Mouse (Mus musculus) kidney, adult 10 weeks (tissue): ENCODE measurements around the gene Slc17a4. TPM values are rescaled to one million over a fixed set of nuclear protein-coding genes. Genes with fewer than 3 reads are reported as not detected.

Experiments used
- polyA plus RNA-seq: library from polyadenylated mRNA; stranded (reverse); fragments of 350-450 nt; fragmentation: Illumina TruSeq; extraction: RNeasy Lipid Tissue Mini Kit (QIAGEN cat#74804); gene quantifications from one replicate; pipeline ENCODE4 v1.2.3, GENCODE M21; 2014; ENCODE audit warnings: low read depth, low replicate concordance

Slc17a4 gene
- 3.4 TPM for polyA plus RNA-seq

GRCm38 (mm10) chr13:23914376-23915167 lies at the start of gene Slc17a4:
Gene Slc17a4 (minus strand): TSS chr13:23915009.

GRCm38 (mm10) chr13:23934211-23934520 lies 19.4 kb upstream of the Slc17a4 start, which contains the start of gene Hist1h2aa:
Gene Hist1h2aa (plus strand): TSS chr13:23934462.

DNA sequence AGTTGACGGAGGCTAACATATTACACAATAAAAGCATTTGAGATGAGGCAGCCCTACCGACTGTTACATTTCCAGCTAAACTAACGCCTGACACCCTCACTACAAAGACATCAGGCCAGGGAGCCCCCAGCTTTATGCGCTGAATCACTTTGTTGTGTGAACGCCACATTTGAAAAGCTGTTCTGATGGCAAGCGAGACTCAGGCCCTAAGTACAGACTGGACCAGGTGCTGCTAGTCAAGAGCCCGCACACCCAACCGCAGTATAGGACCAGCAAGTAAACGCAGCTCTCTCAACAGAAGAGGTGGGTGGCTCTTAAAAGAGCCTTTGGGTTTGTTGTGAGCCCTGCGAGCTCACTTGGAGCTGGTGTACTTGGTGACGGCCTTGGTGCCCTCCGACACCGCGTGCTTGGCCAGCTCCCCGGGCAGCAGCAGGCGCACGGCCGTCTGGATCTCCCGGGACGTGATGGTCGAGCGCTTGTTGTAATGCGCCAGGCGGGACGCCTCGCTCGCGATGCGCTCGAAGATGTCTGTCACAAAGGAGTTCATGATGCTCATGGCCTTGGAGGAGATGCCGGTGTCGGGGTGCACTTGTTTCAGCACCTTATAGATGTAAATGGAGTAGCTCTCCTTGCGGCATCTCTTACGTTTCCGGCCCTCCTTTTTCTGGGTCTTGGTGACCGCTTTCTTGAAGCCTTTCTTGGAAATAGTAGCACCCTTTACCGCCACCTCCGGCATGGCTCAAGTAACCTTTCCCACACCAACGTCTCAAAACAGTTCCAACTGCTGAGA lies 18.8 kb upstream of the Slc17a4 start, which contains the start of gene Hist1h2ba:
Gene Hist1h2ba, minus strand, starts transcription at position 736 of the 790 bp plus-strand sequence.

DNA sequence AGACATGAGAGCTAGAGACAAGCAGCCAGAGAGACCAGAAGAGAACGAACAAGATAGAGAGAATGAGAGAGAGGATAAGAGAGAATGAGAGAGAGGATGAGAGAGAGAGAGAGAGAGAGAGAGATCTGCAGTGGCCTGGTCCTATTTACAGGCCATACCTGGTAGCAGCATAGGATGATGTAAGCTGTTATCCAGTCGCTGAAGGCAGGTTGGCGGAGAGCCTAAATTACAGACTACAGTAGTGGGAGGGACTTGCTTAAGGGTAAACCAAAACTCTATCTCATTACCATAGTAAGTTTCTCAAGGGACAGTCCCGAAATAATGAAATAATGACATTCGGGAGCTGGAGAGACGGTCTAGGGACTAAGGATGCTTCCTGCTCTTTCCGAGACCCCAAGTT lies 47.4 kb downstream of the Slc17a4 start, which contains the start of gene Slc17a1:
Gene Slc17a1, plus strand, starts transcription at position 346 of the 400 bp plus-strand sequence.

Other genes starting within 250 kb of the Slc17a4 start
- gene Hist1h2ac, start 231.1 kb downstream of the Slc17a4 start, polyA plus RNA-seq: 3.4 TPM
- gene Hist1h2bc, start 230.8 kb downstream of the Slc17a4 start, polyA plus RNA-seq: 366 TPM
- gene Hist1h1t, start 219.2 kb downstream of the Slc17a4 start, polyA plus RNA-seq: not detected
- 6.6 TPM for gene Hist1h4c, start 216.6 kb downstream of the Slc17a4 start, polyA plus RNA-seq
- gene Hfe, start 204.2 kb downstream of the Slc17a4 start, polyA plus RNA-seq: 29.7 TPM
- 67.6 TPM for gene Hist1h1c, start 176.2 kb downstream of the Slc17a4 start, polyA plus RNA-seq
- not detected for gene Hist1h3c, start 169.4 kb downstream of the Slc17a4 start, polyA plus RNA-seq
- not detected for gene Hist1h2bb, start 168.3 kb downstream of the Slc17a4 start, polyA plus RNA-seq
- not detected for gene Hist1h2ab, start 163.9 kb downstream of the Slc17a4 start, polyA plus RNA-seq
- not detected for gene Hist1h3b, start 162.7 kb downstream of the Slc17a4 start, polyA plus RNA-seq
- not detected for gene Hist1h4b, start 158.0 kb downstream of the Slc17a4 start, polyA plus RNA-seq
- not detected for gene Hist1h4a, start 153.8 kb downstream of the Slc17a4 start, polyA plus RNA-seq
- gene Hist1h3a, start 152.6 kb downstream of the Slc17a4 start, polyA plus RNA-seq: not detected
- gene Hist1h1a, start 151.3 kb downstream of the Slc17a4 start, polyA plus RNA-seq: not detected
- not detected for gene Trim38, start 145.1 kb downstream of the Slc17a4 start, polyA plus RNA-seq
- gene Slc17a2, start 108.0 kb downstream of the Slc17a4 start, polyA plus RNA-seq: 23.4 TPM
- 577 TPM for gene Slc17a3, start 75.6 kb downstream of the Slc17a4 start, polyA plus RNA-seq
- 1,038 TPM for gene Slc17a1, start 47.3 kb downstream of the Slc17a4 start, polyA plus RNA-seq
- gene Hist1h2ba, start 19.1 kb upstream of the Slc17a4 start, polyA plus RNA-seq: not detected
- not detected for gene Hist1h2aa, start 19.5 kb upstream of the Slc17a4 start, polyA plus RNA-seq
- gene Scgn, start 76.2 kb upstream of the Slc17a4 start, polyA plus RNA-seq: not detected